Mouse (Mus musculus) thymus, postnatal 36 days (tissue): ENCODE measurements around the gene Kirrel3.

ENCODE experiments used
- DNase-seq, 2 experiments: peaks; one replicate each; pipeline ENCODE4 v3.0.0; 2022; ENCODE audit warnings: mixed read lengths in 2 of 2

Gene Kirrel3

DNA sequence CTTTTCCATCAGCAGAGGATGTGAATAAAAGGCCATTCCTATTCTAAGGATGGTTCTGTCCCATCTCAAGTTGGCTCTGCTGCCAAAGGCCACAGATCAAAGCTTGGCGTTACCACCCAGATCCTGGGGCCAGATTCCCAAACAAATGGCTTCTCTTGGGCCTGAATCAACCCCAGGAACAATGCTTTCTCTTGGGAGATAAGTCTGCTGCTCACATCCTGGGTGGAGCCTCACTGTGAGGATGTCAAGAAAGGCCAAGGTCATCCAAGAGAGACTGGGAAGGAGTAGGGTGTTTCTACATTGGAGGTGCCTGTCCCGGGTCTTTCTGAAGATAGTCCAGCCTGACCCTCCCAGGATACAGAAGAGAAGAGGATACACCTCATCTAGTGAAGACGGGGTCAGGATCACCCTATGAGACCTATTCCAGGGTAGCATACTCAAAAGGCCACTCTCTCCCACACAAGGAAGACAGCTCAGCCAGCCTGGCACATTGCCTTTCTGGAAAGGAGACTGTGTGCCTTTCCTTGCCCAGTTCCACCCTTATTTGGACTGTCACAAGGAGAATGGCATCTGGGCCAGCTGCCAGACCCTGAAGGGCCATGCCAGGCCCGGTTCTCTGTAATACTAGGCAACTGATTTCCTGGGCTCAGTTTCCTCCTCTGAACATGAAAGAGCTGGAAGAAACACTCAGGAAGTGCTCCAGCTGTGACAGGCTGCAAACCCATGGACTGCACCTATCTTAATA lies 507.9 kb downstream of the Kirrel3 start:
- DNase-seq = no peak

DNA sequence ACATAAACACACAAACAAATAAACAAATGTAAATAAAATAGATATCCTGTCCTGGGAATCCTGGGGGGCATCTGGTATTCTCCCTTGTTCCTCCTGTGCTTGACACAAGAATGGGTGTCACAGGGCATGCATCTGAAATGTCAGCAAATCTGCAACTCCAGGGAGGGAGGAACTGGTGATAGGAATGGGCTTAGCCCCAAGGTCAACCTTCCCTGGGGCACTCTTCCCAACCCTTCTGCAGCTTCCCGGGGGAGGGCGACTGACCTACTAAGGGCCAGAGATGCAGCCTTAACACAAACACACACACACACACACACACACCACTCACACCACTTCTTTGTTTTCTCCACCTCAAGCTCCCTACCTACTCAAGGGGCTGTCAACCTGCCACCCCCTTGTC lies 509.4 kb downstream of the Kirrel3 start:
- no peak for DNase-seq

DNA sequence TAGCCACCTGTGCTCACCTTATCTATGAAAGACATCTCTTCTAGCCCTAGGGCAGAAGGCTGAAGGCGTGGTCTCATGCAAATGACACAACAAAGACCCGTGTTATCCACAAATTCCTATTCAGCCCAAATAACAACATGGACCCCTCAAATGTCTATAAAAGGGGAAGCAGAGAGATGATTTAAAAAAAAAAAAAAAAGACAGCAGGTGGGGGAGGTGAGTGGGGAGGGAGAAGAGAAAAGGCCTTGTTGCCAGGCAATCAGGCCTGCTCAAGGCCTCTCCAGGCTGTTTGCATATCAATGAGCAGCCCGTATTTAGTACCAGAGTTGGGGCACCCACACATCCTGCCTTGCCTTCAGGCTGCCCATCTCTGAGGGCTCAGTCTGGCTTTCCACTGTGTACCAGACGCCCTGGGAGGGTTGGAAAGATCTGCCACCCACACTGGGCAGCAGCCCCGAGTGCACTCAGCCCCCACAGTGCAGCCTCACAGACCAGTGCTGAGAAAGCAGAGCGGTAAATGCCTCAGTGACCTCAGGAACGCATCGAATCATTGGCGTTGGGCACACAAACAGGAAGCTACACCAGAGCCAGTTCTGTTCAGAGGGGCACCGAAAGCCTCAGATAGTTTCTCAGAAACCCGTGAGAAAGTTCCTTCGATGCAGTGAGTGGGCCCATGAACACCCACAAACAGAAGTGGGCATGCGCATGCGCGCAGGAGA lies 510.1 kb downstream of the Kirrel3 start:
- DNase-seq = no peak

DNA sequence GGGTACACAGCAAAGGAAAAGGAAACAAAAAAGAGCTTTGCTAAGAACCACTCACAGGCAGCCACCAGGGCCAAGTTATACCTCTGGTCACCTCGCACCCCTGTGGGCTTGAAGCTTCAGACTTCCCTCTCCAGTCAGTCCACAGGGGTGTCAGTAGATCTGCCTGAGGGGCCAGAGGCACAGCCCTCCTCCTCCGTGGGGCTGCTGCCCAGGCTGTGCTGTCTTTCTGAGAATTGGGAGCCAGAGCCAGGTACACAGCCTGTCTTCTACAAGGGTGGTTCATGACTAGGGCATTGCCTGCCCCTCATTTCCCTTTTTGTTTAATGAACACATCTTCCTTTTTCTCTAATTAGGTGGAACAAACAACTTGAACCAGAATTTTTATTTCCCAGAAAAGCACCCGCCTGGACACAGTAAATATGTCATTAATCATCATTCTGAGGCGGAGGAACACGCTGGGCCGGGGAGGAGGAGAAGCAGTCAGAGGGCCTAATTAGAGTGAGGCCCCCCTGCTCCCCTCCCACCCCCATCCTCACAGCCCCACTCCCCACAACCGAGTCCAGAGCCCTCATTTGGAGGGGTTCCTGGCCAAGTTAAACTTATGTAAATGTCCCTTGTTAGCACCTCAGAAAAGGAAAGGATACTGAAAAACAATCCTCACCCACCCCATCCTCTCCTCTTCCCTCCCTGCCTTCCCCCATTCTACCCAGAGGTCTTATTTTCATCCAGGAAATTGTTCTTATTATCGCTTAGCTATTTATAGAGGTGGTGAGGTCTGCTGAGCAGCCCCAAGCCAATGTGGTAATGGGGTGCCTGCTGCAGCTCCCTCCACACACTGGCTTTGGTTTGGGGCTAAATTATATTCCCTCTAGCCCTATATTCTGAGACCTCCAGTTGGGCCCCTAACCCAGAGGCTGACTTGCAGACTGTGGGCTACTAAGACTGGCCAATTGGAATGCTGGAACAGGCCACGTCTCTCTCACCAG lies 512.5 kb downstream of the Kirrel3 start:
- no peak for DNase-seq

DNA sequence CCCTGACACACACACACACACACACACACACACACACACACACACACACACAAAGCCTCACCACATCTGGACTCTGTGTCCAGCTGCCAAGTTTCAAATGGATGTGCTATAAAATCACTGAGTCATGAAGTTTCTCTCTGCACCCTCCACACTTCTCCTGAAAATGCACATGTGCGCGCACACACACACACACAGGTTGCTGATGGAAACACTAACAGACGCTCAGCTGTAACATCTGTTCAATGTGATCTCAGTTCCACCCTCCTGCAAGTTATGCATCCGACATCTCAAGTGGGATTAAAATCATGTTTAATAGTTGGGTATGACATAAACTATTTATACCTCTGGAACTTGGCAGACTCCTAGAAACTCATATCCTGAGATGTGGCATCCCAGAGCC lies 518.4 kb downstream of the Kirrel3 start:
- no peak for DNase-seq

DNA sequence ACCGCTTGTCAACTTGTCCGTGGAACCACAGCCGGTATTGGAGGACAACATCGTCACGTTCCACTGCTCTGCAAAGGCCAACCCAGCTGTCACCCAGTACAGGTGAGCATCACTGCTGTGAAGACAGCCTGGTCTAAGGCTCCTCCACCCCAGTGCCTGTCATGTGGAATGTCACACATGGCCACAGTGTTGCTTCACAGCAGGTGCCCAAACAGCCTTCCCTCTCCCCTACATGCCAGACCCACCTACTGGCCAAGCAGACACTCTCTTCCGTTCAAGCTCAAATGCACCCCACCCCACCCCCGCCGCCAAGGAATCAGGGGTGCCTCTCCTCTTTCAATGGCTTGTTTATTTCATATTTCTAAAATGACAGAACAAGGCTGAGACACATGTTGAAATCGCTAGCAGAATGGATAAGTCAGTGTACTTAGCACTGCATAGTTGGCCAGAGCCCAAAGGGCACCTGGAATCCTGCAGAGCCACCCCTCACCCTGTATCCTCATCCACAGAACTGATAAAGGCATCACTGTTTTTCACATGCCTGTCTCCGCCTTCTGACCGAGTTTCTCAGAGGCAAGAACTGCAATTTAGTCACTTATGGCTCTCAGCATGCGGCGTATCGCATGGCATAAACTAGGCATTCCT lies 522.1 kb downstream of the Kirrel3 start:
- no peak for DNase-seq

DNA sequence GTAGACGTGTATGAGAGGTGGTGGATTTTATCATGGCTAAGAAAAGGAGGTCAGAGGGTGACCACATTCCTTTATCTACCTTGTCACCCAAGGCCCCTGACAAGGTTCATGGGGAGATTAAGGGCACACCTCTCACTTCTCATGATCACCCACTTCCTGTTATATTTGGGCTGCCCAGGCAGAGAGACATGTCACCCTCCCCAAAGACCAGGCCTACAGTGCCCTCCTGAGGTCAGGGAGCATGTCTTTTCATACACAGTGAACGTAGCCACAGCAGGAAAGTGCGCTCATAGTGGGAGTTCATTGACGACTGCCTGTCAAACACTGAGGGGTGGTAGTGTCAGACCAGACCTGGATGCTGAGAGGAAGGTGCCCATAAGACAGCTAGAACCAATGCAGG lies 531.1 kb downstream of the Kirrel3 start:
- DNase-seq = peak in 1 of 2 experiments; percentile 12

DNA sequence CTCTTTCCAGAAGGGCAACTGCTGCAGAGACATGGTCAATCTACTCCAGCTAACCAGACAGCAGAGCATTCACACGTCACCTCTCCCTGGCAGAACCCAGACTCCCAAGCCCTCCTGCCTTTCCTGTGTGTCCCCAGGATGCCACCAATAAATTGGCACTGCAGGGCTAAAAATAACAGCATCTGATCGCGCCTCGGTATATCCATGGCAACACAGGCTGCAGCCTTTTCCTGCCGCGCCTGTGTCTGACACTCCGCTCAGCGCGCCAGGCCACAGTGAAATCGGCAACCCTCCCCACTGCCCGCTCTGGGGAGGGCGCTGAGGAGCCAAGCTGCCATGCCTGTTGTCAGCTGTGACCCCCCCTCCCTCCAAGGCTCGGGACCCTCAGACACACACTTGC lies 531.9 kb downstream of the Kirrel3 start:
- no peak for DNase-seq

DNA sequence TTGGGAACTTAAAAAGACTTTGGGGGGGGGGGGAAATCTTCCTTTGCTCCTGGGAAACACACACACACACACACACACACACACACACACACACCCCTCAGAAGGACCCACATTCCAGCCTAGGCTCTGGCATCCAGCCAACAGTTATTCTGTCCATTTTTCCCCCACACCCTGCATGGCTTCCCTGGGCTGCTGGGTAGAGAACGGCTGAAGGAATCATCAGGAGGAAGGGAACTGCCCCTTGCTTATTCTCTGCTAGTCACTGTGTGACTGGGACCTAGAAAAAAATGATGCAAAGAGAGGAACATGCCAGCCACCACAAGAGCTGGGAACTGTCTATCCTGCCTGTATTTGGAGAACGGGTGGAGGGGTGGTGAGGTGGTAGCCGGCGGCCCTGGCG lies 532.4 kb downstream of the Kirrel3 start:
- DNase-seq = no peak

DNA sequence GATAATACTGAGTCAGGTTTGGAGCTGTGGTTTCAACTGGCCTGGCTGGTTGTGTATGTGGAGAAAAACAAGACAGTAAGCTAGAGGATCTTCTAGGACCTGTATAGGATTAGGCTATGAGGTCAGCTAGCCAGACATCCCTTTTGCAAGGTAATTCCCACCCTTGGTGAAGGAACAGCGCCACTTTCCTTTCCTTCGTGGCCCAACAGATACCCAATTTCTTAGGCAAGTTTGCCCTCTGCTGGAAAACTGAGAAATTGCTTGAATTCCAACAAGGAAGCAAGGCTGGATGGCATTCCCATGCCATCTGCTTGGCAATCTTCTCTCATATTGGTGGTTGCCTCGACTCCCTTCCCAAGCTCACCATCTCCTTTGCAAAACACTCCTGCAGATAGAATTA lies 533.7 kb downstream of the Kirrel3 start:
- DNase-seq = no peak

DNA sequence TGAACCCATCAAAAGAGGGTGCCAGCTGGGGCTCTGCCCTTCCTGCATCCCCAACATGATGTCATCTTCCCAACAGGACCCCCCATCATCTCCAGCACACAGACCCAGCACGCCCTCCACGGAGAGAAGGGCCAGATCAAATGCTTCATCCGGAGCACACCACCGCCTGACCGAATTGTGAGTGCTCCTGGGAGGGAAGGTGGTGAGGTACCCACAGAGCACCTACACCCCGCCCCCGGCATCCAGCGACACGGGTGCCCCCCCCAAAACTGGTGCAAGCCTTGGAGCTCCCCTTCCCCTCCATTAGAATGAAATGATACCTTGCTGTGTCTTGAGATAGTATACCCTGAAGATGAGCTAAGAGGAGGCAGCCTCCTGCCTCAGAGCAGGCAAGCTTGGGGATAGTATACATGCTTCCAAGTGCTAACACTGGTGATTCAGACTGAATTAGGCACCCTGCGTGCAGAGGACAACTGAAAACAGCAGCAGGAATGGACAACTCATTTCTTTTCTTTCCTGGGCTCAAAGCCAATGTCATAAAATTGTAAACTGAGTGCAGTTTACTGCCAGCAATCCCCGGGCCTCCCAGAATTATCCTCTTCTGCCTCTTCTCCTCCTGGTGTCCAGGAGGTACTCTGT lies 534.4 kb downstream of the Kirrel3 start:
- DNase-seq = no peak

DNA sequence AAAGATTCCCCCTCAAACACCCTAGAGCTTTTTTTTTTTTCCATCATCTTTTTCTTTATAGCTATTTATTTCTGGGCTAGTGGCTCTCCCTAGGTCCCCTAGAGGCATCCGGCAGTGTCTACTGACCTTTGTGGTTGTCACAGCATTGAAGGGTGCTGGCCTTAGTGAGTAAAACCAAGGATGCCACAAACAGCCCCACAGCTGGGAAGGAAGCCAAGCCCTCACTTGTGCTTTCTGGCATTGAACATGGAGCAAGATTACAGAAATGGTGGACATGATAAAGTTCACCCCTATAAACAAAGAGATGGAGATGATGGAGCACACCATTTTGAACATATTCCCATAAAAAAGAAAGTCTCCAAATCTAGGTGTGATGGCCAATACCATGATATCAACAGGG lies 536.0 kb downstream of the Kirrel3 start:
- no peak for DNase-seq

DNA sequence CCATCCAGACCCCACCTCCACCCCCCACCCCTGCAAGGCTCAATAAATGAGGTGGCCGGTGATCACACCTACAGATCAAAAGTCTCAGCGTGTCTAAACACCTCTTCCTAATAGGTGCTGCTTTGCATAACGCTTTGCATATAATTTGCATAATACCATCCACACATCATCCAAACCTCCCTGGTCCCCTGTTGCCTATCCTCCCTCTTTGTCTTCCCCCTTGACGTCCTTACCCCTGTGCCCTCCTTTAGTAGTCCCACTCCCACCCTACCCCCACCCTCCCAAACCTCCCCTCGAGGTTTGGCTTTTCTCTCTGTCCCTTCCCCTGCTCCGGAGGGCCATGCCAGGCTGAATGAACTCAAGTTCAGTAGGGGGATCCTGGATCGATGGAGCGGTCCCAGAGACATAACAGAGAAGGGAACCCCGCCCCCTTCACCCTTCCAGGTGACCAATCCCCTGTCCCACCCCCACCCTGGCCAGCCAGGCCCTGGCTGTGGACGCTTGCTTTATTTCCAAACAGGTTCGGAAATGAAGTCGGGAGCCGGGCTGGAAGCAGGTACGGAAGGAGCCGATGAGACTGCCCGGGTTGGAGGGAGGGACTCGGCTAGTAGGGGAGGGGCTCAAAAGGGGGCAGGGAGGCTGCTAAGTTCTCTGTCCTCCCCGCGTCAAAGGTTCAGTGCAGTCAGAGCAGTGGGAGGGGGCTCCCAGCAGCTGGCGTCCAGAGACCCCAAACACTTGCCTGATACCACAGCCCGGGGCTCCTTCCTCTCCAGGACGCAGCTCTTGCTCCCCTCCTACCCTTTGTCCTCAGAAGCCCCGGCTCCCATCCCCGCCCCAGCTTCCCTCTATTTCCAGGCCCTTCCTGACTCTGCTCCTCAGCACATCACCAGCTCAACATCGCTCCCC lies 539.1 kb downstream of the Kirrel3 start:
- DNase-seq = no peak

DNA sequence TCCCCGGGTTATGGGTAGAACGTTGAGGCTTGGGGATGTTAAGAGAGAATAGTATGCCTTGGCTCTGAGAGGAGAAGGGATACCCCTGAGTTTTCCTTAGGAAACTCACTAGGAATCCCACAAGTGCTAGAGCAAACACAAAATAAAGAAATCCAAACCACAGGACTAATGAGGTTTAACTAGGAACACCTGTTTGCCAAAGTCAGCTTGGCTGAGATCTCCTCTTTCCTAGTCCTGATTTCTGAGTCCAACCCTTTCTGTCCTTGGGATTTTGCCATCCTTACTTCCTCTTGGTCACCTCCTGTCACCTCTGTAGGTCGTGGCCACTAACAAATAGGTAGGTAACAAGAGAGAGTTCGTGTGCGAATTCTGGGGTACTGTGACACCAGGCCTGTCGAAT lies 540.6 kb downstream of the Kirrel3 start:
- no peak for DNase-seq

DNA sequence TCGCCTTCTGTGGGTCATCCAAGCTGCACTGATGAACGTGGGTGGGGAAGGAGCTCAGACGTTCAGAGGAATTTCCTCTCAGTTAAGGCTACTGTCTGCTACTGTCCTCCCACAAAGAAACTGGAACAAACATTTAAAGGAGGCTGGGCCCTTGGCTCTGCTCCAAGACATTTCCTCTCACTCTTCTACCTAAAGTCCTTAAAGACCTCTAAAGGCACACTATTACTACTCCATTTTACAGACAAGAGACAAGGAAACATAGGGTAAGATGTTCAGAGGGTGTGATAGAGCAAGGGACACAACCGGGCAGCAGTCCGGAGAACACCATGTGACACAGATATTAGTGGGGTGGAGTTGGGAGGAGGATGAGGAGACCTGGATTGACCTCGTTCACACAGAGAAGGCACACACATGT lies 541.2 kb downstream of the Kirrel3 start:
- no peak for DNase-seq

DNA sequence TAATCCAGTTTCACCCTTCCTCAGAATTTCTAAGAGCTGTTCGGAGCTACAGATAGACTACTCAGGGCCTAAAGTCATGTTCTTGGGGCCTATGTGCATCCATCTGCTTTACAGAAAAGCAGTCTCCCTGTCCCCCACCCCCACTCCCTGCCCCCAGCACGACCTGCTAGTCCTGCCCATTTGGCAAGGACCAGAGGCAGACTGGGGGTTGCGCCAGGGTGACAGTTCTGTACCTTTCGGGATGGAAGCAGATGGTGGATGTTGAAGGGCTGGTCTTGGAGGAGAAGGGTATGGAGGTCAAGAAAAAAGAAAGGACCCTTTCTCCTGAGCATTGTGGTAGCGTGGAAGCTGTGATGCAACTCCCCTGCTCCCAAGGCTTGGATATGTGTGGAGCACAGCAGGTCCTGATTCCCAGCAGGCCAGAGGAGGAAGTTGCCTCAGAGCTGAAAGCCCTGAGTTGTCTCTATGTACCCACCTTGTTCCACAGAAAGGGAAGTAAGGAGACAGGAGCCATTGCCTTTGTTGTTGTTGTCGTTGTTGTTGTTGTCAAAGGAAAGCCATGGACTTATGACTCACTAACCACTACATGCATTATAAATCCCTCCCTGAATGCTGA lies 541.8 kb downstream of the Kirrel3 start:
- no peak for DNase-seq

DNA sequence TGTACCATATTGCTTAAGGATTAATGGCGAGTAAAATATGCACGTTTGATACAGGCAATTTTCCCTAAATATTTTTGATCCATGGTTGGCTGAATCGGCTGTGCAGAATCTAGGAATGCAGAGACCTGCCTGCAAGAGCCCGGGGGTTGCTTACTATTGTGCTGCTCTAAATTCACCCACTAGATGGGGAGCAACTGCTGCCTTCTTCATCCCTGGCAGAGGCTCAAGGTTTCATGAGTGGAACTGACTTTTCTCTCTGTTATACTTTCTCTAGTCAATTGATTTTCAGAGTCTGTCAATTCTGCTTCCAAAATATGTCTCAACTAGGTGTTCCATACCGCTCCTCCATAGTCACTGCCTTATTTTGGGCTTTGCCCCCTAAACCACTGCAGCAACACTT lies 545.1 kb downstream of the Kirrel3 start:
- no peak for DNase-seq

DNA sequence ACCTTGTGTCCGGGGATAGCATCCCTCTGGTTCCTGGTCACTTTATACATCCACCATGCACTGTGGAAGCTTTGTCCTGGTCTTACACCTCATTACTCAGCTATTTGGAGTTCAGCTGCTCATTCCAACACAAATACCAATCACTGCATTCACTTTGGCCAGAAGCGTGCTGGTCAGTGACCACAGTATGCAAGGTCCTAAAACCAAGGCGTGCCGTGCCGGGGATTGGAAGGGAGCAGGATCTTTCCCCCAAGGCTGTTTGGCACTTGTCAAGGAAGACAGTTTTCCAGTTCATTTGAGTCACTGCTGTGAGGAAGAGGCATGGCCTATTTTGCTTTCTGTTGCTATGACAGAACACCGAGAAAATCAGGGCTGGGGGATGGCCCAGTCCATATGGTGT lies 546.8 kb downstream of the Kirrel3 start:
- no peak for DNase-seq

DNA sequence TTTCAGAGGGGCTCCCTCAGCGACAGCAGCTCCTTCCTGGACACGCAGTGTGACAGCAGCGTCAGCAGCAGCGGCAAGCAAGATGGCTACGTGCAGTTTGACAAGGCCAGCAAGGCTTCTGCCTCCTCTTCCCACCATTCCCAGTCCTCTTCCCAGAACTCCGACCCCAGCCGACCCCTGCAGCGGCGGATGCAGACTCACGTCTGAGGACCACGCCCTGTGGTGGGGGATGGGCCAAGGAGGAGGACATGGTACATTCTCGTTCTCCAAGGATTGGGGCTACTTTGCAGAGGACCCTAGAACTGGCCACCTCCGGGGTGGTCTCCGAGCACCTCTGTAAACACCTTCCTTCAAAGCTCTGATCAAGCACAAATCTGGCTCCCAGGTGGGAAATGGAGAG lies 549.4 kb downstream of the Kirrel3 start:
- DNase-seq = no peak

DNA sequence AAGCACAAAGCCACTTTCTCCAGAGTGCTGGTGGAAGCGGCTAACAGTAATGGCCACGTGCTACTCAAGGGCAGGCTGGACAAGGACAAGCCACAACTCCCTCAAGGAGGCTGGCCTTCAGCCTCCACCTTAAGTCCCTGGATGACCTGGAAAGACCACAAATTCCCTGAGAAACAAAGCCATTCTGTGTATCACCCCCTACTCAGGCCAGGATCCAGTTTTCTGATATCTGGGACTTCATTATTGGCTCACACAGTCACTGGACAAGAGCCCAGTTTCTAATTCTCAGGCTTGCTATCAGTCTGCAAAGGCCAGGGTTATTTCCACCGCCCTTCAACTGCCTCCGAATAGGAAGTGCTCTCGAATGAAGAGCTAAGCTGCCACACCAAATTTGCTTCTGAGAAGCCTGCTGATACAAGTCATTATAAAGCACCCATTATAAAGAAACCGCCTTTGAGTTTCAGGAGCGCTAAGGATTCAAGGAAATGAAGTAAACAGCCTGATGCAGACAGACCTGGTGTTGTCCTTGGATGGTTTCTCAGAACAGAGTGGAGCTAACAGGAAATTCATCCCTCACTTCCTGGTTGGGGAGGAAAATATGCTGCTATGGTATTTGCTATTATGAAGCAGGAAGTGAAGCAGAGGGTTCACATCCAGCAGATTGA lies 553.4 kb downstream of the Kirrel3 start:
- DNase-seq = no peak
